Mouse (Mus musculus): ENCODE data around the gene C130074G19Rik.

DNA sequence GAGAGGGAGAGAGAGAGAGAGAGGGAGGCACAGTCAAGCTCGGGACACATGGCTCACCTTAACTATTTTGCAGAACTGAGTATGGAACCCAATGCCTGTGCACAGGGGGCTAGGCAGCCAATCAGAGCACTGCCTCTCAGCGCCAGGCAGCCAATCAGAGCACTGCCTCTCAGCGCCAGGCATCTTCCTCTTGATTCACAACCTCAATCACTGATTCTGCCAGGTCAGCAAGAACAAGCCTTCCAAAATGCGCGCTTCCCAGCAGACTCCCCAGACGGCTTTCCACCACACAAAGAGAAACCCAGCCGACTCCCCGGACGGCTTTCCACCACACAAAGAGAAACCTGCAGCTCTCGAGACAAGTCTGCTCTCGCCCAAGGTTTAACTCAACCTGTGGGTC, 60.3 kb downstream of the C130074G19Rik start:
- TF ChIP-seq CTCF (IDR thresholded peaks at IDR 0.05; ENCODE audit: borderline replicate concordance, extremely low read depth, insufficient read depth, insufficient read length) (no peak), POLR2A (IDR thresholded peaks at IDR 0.05; ENCODE audit: borderline replicate concordance, extremely low read depth, insufficient read depth, insufficient read length, poor library complexity, severe bottlenecking) (no peak)
